Mouse (Mus musculus): ENCODE results near the gene Zfp541. TPM values are rescaled to one million over a fixed set of nuclear protein-coding genes. Genes with fewer than 3 reads are reported as not detected.

Gene Zfp541
- total and polyA plus RNA-seq, 3 experiments: 0.01 TPM; not detected in 2

DNA sequence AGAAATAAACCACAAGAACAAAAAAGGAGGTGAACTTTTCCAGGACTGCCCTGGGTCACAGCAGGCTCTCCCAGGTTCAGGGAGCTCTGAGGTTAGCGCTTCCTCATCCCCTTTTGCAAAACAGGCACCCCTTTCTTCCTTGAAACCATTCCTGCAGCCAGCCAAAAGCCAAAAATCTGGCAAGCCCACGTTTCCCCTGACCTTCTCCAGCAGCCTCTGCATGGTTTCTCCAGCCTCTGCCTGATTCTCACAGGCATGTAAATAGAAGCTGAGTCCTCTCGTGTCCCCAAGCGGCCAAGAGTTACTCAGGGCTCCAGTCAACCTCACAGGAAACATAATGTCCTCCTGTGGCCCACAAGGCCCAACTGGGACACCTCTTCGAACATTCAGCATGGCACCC is 46.2 kb upstream of the Zfp541 start:
- peaks cover 10 to 16% of the 10 kb centered on the region in 2 experiments; a peak in 3 of 4 replicates for H3K4me1 ChIP-seq (ENCODE audit: control insufficient read depth in 1 of 2, insufficient read depth in 2 of 2, low read length in 2 of 2)

DNA sequence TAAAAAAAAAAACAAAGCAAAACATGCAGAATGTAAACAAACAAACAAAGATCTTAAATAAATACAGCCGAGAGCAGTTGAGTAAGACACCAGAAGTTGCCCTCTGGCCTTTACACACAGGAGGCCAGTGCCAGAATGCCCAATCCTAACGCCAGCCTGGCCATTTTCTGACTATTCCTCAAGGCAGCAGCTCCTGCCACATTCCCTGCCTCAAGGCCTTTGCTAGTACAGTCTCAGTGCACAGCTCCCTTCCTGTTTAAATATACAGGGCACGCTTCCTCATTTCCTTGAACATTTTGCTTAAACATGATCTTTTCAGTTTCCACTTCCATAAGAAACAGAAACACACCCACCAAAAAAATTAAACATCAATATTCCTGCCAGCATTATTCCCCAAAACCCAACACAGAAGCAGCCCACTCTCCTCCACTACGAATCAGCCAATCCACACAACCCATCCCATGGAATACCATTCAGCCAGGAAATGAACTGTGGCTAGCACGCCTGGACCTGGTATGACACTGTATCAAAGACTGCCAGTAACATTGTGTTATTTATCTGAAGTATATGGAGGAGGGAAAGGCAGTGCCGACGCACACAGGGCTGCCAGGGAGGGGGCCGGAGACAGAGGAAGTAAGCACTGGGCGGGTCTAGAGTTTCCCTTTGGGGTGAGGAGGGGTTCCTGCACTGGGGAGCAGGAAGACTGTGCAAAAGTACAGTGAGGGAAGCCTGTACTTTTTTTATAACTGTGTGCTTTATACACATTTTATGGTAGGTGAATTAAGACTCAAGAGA is 43.4 kb upstream of the Zfp541 start:
- H3K9ac ChIP-seq (ENCODE audit: control insufficient read depth, low read depth, low read length, poor library complexity, severe bottlenecking): peak overlapping the region; percentile 34
- H3K27me3 ChIP-seq (ENCODE audit: control insufficient read depth in 1 of 2, insufficient read depth in 2 of 2, low read length in 2 of 2): no peaks in the 10 kb centered on the region
- no peaks in the 10 kb centered on the region for H3K9me3 ChIP-seq (replicated peaks; ENCODE audit: insufficient read depth, low read length)
- H3K4me3 ChIP-seq (ENCODE audit: control insufficient read depth in 1 of 2, insufficient read depth in 1 of 2, low read depth in 2 of 2, low read length in 2 of 2): peak overlapping the region in 1 of 2 experiments; percentile 34; a peak in 2 of 4 replicates
- DNase-seq (ENCODE audit: low read depth, low spot score): peak; percentile 82
- peaks cover 0 to 19% of the 10 kb centered on the region in 2 experiments; a peak in 3 of 4 replicates for H3K36me3 ChIP-seq (ENCODE audit: control insufficient read depth in 1 of 2, insufficient read depth in 2 of 2, low read length in 2 of 2)
- H3K79me2 ChIP-seq (ENCODE audit: control insufficient read depth, insufficient read depth, low read length, poor library complexity): peaks cover 7% of the 10 kb centered on the region; the same call in 1 of the 2 replicates
- peaks cover 10 to 16% of the 10 kb centered on the region in 2 experiments; a peak in 3 of 4 replicates for H3K4me1 ChIP-seq (ENCODE audit: control insufficient read depth in 1 of 2, insufficient read depth in 2 of 2, low read length in 2 of 2)
- H3K27ac ChIP-seq (ENCODE audit: control insufficient read depth, low read depth, low read length): peak overlapping the region; percentile 50
- TF ChIP-seq E2F4 (IDR thresholded peaks at IDR 0.05; ENCODE audit: borderline replicate concordance, low read depth, low read length) (no peak), CHD2 (IDR thresholded peaks at IDR 0.05; ENCODE audit: low read length) (no peak), CHD1 (IDR thresholded peaks at IDR 0.05; ENCODE audit: low read depth, low read length) (no peak), ZMIZ1 (IDR thresholded peaks at IDR 0.05; ENCODE audit: low read depth, low read length) (no peak), JUND (IDR thresholded peaks at IDR 0.05; ENCODE audit: low read depth, low read length) (no peak), GATA1 (IDR thresholded peaks at IDR 0.05; ENCODE audit: low read depth, low read length) (no peak), POLR2AphosphoS5 (IDR thresholded peaks at IDR 0.05; ENCODE audit: borderline replicate concordance, low read depth, low read length) (no peak), MYC (IDR thresholded peaks at IDR 0.05; ENCODE audit: low read depth, low read length) (no peak), MEF2A (IDR thresholded peaks at IDR 0.05; ENCODE audit: extremely low read depth, insufficient replicate concordance, low read depth, low read length, poor library complexity, severe bottlenecking) (no peak), POLR2A (IDR thresholded peaks at IDR 0.05; ENCODE audit: control insufficient read depth in 1 of 2, insufficient read depth in 1 of 2, low read depth in 1 of 2, low read length in 2 of 2, poor library complexity in 1 of 2) (peak in 1 of 2 experiments; percentile 27; a peak in 1 of 4 replicates), MYB (IDR thresholded peaks at IDR 0.05; ENCODE audit: low read depth, low read length) (no peak), MAFK (IDR thresholded peaks at IDR 0.05; ENCODE audit: borderline replicate concordance, low read depth, low read length) (no peak), MXI1 (IDR thresholded peaks at IDR 0.05; ENCODE audit: low read depth, low read length) (0 out of 2 replicates have a peak, but pooled peaks have one; percentile 45), BHLHE40 (IDR thresholded peaks at IDR 0.05; ENCODE audit: borderline replicate concordance, low read depth, low read length) (no peak), POLR2AphosphoS2 (IDR thresholded peaks at IDR 0.05; ENCODE audit: low read length) (no peak), TBP (IDR thresholded peaks at IDR 0.05; ENCODE audit: low read depth, low read length) (no peak), ZKSCAN1 (IDR thresholded peaks at IDR 0.05; ENCODE audit: low read depth, low read length) (no peak), TAL1 (IDR thresholded peaks at IDR 0.05; ENCODE audit: low read length) (no peak), HCFC1 (IDR thresholded peaks at IDR 0.05; ENCODE audit: low read depth, low read length) (no peak), KAT2A (conservative IDR thresholded peaks at IDR 0.05; ENCODE audit: low read depth, low read length) (no peak), RCOR1 (IDR thresholded peaks at IDR 0.05; ENCODE audit: low read depth, low read length) (no peak), TCF12 (IDR thresholded peaks at IDR 0.05; ENCODE audit: low read depth, low read length) (no peak), RAD21 (IDR thresholded peaks at IDR 0.05; ENCODE audit: low read depth, low read length) (no peak), USF1 (IDR thresholded peaks at IDR 0.05; ENCODE audit: low read depth, low read length) (no peak), MAZ (IDR thresholded peaks at IDR 0.05; ENCODE audit: low read depth, low read length) (peak; percentile 87), CTCF (IDR thresholded peaks at IDR 0.05 in 2 of 3, conservative IDR thresholded peaks at IDR 0.05 in 1 of 3; ENCODE audit: control insufficient read depth in 1 of 3, insufficient read depth in 1 of 3, low read depth in 2 of 3, low read length in 3 of 3, poor library complexity in 1 of 3, severe bottlenecking in 1 of 3) (no peak), GABPA (IDR thresholded peaks at IDR 0.05; ENCODE audit: low read depth, low read length) (no peak)

More for the DNA sequence above, 46.2 kb upstream of the Zfp541 start:
- Histone ChIP-seq H3K9me3 (replicated peaks; ENCODE audit: insufficient read depth, low read length) (no peaks in the 10 kb centered on the region), H3K9ac (ENCODE audit: control insufficient read depth, low read depth, low read length, poor library complexity, severe bottlenecking) (no peak overlapping the region), H3K4me3 (ENCODE audit: control insufficient read depth in 1 of 2, insufficient read depth in 1 of 2, low read depth in 2 of 2, low read length in 2 of 2) (no peak overlapping the region), H3K27ac (ENCODE audit: control insufficient read depth, low read depth, low read length) (no peak overlapping the region), H3K27me3 (ENCODE audit: control insufficient read depth in 1 of 2, insufficient read depth in 2 of 2, low read length in 2 of 2) (no peaks in the 10 kb centered on the region), H3K79me2 (ENCODE audit: control insufficient read depth, insufficient read depth, low read length, poor library complexity) (peaks cover 5% of the 10 kb centered on the region; the same call in 1 of the 2 replicates), H3K36me3 (ENCODE audit: control insufficient read depth in 1 of 2, insufficient read depth in 2 of 2, low read length in 2 of 2) (peaks cover 0 to 19% of the 10 kb centered on the region in 2 experiments; a peak in 3 of 4 replicates)
- no peak for TF ChIP-seq MAX (IDR thresholded peaks at IDR 0.05; ENCODE audit: low read length)
- TF ChIP-seq JUND (IDR thresholded peaks at IDR 0.05; ENCODE audit: low read depth, low read length): no peak
- TF ChIP-seq MXI1 (IDR thresholded peaks at IDR 0.05; ENCODE audit: low read depth, low read length): no peak
- no peak for TF ChIP-seq SIN3A (IDR thresholded peaks at IDR 0.05; ENCODE audit: low read length)
- no peak for TF ChIP-seq ZNF384 (IDR thresholded peaks at IDR 0.05; ENCODE audit: low read depth, low read length)
- TF ChIP-seq TCF12 (IDR thresholded peaks at IDR 0.05; ENCODE audit: low read depth, low read length): no peak
- TF ChIP-seq POLR2A (IDR thresholded peaks at IDR 0.05; ENCODE audit: control insufficient read depth in 1 of 2, insufficient read depth in 1 of 2, low read depth in 1 of 2, low read length in 2 of 2, poor library complexity in 1 of 2): no peak
- TF ChIP-seq NELFE (IDR thresholded peaks at IDR 0.05; ENCODE audit: low read depth, low read length): no peak
- TF ChIP-seq MEF2A (IDR thresholded peaks at IDR 0.05; ENCODE audit: extremely low read depth, insufficient replicate concordance, low read depth, low read length, poor library complexity, severe bottlenecking): no peak
- no peak for TF ChIP-seq ZC3H11A (IDR thresholded peaks at IDR 0.05; ENCODE audit: low read depth, low read length)
- DNase-seq (ENCODE audit: low read depth, low spot score): no peak
